Mouse (Mus musculus): ENCODE data around the gene Rnf216. TPM values are rescaled to one million over a fixed set of nuclear protein-coding genes. Genes with fewer than 3 reads are reported as not detected.
"Not testable (repeated sequence)": the region's sequence is repeated elsewhere in the genome, so short reads cannot be mapped to it uniquely, and the experiment has no call there.

Rnf216 gene
- 33.5 and 37.6 TPM in 2 replicates for polyA plus RNA-seq (2015; fragmentation: Nextera tagmentation; extraction: Ambion mirVana)

DNA sequence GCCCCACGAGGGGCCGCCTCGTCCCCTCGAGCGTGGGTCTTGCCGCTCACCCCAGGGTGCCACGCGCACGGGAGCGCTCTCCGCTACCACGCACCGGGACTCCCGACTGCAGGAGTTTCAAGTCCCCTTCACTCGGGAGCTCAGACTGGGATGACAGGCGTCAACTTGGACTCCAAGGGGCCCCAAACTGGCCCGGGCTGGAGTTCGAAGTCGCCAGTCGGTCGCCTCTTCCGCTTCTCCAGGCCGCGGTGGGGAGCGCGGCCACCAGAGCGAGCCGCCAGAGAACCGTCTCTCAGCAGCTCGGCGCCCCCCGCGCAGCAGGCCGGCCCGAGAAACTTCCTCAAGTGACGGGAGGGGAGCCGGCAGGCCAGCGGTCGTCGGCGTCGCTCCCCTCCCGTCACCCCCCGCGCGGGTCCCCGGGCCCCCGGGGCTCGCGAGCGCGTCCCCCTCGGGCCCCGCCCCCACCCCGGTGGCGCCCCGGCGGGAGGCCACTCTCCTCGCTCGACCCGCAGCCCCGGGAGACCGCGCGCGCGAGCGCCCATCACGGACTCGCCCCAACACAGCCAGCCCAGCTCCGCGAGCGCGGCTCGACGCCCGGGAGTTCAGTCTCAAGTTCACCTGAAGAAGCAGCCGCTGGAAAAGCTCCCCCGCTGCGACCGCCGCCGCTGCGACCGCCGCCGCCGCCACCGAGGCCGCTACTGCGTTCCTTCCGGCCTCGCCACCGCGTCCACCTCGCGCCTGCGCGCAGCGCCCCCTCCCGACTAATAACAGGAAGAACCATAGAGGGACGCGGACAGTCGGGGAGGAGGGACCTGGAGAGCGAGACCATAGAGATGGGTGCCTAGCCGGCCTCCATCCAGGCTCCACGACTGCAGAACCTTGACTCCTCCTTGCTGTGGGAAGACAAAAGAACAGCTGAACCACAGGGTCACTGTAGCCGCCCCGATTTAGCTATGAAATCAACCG is at the start of gene Rnf216:
Rnf216 (minus strand) TSS at position 714 of the 966 bp plus-strand sequence.
- no peaks in the 10 kb centered on the region for H3K27me3 ChIP-seq
- H3K9ac ChIP-seq, result peak within 1 kb of the TSS; percentile 81
- no peaks in the 10 kb centered on the region for H3K36me3 ChIP-seq
- H3K4me2 ChIP-seq, result peak within 1 kb of the TSS; percentile 68
- WGBS, result under 1% methylated on average over 97 of the region's 110 CpGs
- H3K4me1 ChIP-seq, result peaks cover 10% of the 10 kb centered on the region
- H3K4me3 ChIP-seq, result peak within 1 kb of the TSS; percentile 70
- no peaks in the 10 kb centered on the region for H3K9me3 ChIP-seq
- ATAC-seq (ENCODE audit: borderline replicate concordance, extremely low read depth, low FRiP score, low TSS enrichment), result peak; percentile 94
- H3K27ac ChIP-seq, result peak within 1 kb of the TSS; percentile 95

DNA sequence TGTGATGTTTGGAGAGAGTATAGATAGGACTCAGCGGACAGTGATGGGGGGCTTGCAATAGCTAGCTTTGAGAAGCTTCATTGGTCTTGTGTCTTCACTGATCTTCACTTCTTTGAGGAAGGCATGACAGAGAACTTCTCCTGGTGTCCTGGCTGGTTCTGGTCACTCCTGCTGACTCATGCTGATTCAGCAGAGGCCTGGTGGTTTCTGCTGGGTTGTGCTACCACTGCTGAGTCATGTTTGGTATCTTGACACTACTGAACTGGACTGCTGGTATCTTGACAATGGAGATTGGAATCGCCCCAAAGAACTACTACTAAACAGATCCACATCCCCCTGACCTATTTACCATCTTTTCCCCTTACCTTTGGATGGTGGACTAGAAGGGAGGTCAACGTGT is 42.7 kb upstream of the Rnf216 start:
- Histone ChIP-seq H3K4me2 (no peak overlapping the region), H3K36me3 (no peaks in the 10 kb centered on the region), H3K27ac (no peak overlapping the region), H3K9ac (no peak overlapping the region), H3K27me3 (peaks cover 38% of the 10 kb centered on the region), H3K4me1 (no peaks in the 10 kb centered on the region), H3K4me3 (no peak overlapping the region), H3K9me3 (no peaks in the 10 kb centered on the region)
- no peak for ATAC-seq (ENCODE audit: borderline replicate concordance, extremely low read depth, low FRiP score, low TSS enrichment)
- 86% methylated on average over 3 of the region's 3 CpGs for WGBS

DNA sequence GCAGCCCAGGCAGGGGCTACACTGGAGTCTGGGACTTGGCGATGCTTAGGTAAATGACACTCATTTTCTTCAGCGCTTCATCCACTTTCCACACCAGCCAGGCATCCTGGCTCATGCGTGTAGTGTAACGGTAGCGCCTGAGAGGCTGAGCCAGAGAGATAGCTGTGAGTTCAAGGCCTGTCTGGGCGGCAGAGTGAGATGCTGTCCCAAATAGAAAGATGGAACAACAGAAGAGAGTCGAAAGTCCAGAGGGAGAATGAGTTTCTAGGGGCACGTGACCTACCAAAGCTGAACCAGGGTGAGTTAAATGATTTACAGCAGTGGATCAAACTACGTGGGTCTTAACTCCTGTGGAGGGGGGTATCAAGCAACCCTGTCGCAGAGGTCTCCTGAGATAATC is 41.0 kb upstream of the Rnf216 start:
- H3K4me2 ChIP-seq, result no peak overlapping the region
- no peaks in the 10 kb centered on the region for H3K4me1 ChIP-seq
- H3K4me3 ChIP-seq, result no peak overlapping the region
- no peaks in the 10 kb centered on the region for H3K9me3 ChIP-seq
- no peak overlapping the region for H3K27ac ChIP-seq
- H3K36me3 ChIP-seq, result no peaks in the 10 kb centered on the region
- WGBS, result 76% methylated on average over 10 of the region's 10 CpGs
- H3K27me3 ChIP-seq, result peaks cover 26% of the 10 kb centered on the region
- ATAC-seq (ENCODE audit: borderline replicate concordance, extremely low read depth, low FRiP score, low TSS enrichment), result no peak
- no peak overlapping the region for H3K9ac ChIP-seq

DNA sequence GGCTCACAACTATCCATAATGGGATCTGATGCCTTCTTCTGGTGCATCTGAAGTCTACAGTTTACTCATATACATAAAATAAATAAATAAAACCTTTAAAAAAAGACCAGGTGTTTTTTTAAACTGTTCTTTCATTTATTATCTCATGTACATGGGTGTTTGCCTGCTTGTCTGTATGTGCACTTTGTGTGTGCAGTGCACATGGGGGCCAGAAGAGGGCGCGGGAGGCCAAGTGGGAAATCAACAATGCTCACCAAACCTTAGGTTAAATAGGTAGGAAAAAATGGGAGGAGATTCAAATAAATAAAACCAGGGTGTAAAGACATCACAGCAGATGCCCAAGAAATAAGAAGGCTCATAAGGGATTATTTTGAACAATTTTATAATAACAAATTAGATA is 37.2 kb upstream of the Rnf216 start:
- Histone ChIP-seq H3K27me3 (no peaks in the 10 kb centered on the region), H3K36me3 (no peaks in the 10 kb centered on the region), H3K27ac (no peak overlapping the region), H3K4me2 (no peak overlapping the region), H3K4me3 (no peak overlapping the region), H3K9me3 (no peaks in the 10 kb centered on the region), H3K4me1 (no peaks in the 10 kb centered on the region), H3K9ac (no peak overlapping the region)
- WGBS, result 84% methylated on average over 2 of the region's 2 CpGs
- ATAC-seq (ENCODE audit: borderline replicate concordance, extremely low read depth, low FRiP score, low TSS enrichment), result no peak

DNA sequence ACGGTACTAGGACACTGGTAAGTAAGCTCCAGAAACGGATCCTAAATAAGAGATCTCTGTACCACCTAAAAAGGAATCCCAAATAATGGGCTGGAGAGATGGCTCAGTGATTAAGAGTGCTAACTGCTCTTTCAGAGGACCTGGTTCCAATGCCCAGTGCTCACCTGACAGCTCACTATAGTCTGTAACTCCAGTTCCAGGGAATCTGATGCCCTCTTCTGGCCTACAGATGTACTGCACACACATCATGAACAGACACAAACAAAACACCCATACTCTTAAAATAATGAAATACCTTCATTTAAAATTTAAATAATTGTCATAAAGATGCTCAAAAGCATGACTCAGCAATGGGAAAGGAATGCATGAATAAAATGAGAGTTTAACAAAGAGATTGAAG is 36.7 kb upstream of the Rnf216 start:
- no peak for ATAC-seq (ENCODE audit: borderline replicate concordance, extremely low read depth, low FRiP score, low TSS enrichment)
- Histone ChIP-seq H3K27me3 (no peaks in the 10 kb centered on the region), H3K9ac (no peak overlapping the region), H3K27ac (no peak overlapping the region), H3K9me3 (no peaks in the 10 kb centered on the region), H3K4me1 (no peaks in the 10 kb centered on the region), H3K4me2 (no peak overlapping the region), H3K4me3 (no peak overlapping the region), H3K36me3 (no peaks in the 10 kb centered on the region)
- WGBS, result 90% methylated on average over 2 of the region's 2 CpGs

DNA sequence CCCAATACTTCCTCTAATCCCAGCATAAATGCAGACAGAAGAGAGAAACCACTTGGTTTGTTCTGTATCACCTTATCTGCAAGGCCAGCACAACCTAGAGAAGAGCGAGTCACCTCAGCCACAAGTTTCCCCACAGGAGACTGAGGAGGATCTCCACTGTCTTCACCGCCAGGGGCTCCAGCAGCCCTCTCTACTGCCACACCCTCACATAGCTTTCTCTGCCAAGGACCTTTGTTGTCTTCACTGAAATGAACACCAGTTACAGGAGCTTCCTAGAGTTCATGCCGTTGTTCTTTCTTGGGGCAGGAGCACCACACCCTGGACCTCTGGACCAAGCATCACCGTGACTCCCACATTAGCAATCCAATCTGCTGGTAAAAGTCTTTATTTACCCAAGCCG is 35.9 kb upstream of the Rnf216 start:
- no peaks in the 10 kb centered on the region for H3K27me3 ChIP-seq
- no peak overlapping the region for H3K9ac ChIP-seq
- 84% methylated on average over 5 of the region's 5 CpGs for WGBS
- H3K4me1 ChIP-seq, result no peaks in the 10 kb centered on the region
- H3K9me3 ChIP-seq, result no peaks in the 10 kb centered on the region
- ATAC-seq (ENCODE audit: borderline replicate concordance, extremely low read depth, low FRiP score, low TSS enrichment), result no peak
- no peak overlapping the region for H3K4me3 ChIP-seq
- no peaks in the 10 kb centered on the region for H3K36me3 ChIP-seq
- H3K4me2 ChIP-seq, result no peak overlapping the region
- no peak overlapping the region for H3K27ac ChIP-seq

DNA sequence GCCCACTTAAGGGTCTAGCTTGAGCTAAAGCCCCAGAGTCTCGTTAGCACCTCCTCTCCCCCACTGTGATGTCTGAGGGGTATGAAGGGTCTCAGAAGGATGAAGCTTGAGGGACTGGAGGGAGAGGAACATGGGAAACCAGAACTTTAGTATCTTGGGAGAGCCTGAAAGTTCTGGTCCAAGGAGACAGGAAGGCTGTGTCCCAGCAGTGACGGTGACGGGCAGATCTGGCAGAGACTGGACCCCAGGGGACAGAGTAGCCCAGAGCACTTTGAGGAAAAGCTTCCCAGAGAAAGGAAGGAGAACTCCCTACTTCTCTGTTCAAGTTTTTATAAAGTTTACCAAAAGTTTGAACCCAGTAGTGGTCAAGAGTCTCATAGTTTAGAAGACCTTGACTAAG is 34.7 kb upstream of the Rnf216 start, which contains the start of gene Olfr718-ps1:
Olfr718-ps1 (minus strand) TSS at position 101 of the 400 bp plus-strand sequence.
- Histone ChIP-seq H3K9me3 (no peaks in the 10 kb centered on the region), H3K27ac (no peak within 1 kb of the TSS), H3K4me1 (no peaks in the 10 kb centered on the region), H3K36me3 (no peaks in the 10 kb centered on the region), H3K9ac (no peak within 1 kb of the TSS), H3K4me3 (no peak within 1 kb of the TSS), H3K4me2 (no peak within 1 kb of the TSS), H3K27me3 (no peaks in the 10 kb centered on the region)
- 59% methylated on average over 3 of the region's 3 CpGs for WGBS
- no peak for ATAC-seq (ENCODE audit: borderline replicate concordance, extremely low read depth, low FRiP score, low TSS enrichment)

DNA sequence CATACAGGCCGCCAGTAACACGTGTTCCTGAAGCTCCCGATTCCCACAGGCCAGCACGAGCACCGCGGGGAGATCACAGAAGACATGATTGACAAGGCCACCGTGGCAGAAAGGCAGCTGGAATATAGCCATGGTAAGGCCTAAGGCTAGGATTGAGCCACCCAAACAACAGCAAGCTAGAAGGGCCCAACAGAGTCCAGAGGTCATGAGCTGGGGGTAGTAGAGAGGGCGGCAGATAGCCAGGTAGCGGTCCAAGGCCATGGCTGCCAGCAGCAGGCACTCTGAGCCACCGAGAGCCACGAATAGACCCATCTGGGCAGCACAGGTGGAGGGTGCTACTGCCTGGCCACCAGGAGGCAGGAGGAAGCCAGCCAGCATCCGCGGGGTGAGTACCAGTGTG is 24.8 kb upstream of the Rnf216 start:
- Histone ChIP-seq H3K4me3 (no peak overlapping the region), H3K27me3 (no peaks in the 10 kb centered on the region), H3K36me3 (no peaks in the 10 kb centered on the region), H3K4me2 (no peak overlapping the region), H3K4me1 (no peaks in the 10 kb centered on the region), H3K9ac (no peak overlapping the region), H3K27ac (no peak overlapping the region), H3K9me3 (no peaks in the 10 kb centered on the region)
- WGBS, result 84% methylated on average over 13 of the region's 13 CpGs
- ATAC-seq (ENCODE audit: borderline replicate concordance, extremely low read depth, low FRiP score, low TSS enrichment), result no peak

DNA sequence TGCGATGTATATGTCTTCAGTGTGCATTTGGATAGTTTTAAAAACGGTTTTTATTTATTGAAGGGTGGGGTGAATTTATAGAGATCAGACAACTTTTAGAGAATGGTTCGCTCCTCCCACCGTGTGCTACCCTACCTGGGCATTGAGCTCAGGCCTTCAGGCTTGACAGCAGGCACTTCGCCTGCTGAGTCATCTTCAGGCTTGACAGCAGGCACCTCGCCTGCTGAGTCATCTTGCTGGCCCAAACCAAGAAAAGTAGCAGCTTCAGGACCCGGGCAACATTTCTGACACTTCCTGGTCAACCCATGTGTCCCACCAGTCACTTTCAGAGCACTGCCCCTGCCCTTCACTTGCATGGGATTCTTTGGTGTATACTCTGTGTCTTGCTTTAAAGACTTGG is 22.2 kb upstream of the Rnf216 start:
- H3K4me2 ChIP-seq, result no peak overlapping the region
- no peak overlapping the region for H3K9ac ChIP-seq
- H3K4me1 ChIP-seq, result no peaks in the 10 kb centered on the region
- WGBS, result 89% methylated on average over 7 of the region's 7 CpGs
- H3K36me3 ChIP-seq, result no peaks in the 10 kb centered on the region
- ATAC-seq (ENCODE audit: borderline replicate concordance, extremely low read depth, low FRiP score, low TSS enrichment), result no peak
- no peak overlapping the region for H3K27ac ChIP-seq
- H3K9me3 ChIP-seq, result no peaks in the 10 kb centered on the region
- no peak overlapping the region for H3K4me3 ChIP-seq
- no peaks in the 10 kb centered on the region for H3K27me3 ChIP-seq

DNA sequence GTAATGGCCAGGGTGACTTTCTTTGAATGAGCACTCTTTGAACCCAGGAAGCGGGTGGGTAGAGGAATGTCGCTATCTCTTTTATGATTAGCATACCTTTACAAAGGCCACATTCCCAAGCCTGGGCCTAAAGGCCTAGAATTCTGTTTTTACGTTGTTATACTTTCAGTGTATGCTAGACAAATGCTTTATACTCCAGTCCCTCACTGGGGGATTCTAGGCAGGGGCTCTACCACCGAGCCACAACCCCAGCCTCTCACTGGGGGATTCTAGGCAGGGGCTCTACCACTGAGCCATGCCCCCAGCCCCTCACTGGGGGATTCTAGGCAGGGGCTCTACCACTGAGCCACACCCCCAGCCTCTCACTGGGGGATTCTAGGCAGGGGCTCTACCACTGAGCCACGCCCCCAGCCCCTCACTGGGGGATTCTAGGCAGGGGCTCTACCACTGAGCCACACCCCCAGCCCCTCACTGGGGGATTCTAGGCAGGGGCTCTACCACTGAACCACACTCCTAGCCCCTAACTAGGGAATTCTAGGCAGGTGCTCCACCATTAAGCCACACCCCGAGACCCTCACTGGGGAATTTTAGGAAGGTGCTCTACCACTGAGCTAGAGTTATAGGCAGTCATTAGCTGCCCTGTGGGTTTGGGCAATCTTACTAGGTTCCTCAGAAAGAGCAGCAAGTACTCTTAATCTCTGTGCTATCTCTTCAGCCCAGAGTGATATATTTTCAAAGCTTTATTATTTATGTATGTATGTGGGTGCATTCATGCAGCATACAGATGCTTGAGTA is 21.6 kb upstream of the Rnf216 start:
- not testable (repeated sequence) for H3K9me3 ChIP-seq; H3K4me1 ChIP-seq; H3K27me3 ChIP-seq; H3K36me3 ChIP-seq; H3K4me3 ChIP-seq; H3K9ac ChIP-seq; H3K4me2 ChIP-seq; ATAC-seq (ENCODE audit: borderline replicate concordance, extremely low read depth, low FRiP score, low TSS enrichment); H3K27ac ChIP-seq
- whole genome bisulfite sequencing, result 82% methylated on average over 4 of the region's 6 CpGs

DNA sequence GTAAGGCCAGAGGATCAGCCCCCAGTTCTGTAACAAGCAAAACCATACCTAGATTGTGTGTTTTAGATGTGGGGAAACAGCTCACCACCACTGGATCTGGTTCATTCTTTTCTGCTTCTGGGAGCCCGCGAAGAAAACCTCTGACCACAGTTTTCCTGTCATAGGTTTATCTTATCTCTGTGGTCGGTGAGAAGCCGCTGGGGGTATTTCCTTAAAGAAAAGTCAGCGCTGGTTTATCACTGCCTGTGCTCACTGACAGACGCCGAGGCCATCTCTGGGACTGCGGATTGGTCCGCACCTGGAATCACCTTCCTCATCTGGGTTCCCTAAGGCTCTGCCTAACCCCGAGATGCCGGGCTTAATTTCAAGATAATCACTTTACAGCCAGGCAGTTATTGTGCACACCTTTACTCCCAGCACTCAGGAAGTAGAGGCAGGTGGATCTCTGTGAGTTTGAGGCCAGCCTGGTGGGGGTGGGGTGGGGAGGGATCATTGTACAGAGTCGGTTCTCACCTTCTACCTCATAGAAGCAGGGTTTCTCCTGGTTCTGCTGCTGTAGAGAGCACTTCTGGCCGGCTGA is 20.2 kb upstream of the Rnf216 start:
- H3K4me3 ChIP-seq, result no peak overlapping the region
- H3K36me3 ChIP-seq, result no peaks in the 10 kb centered on the region
- no peak overlapping the region for H3K9ac ChIP-seq
- H3K4me2 ChIP-seq, result no peak overlapping the region
- no peaks in the 10 kb centered on the region for H3K4me1 ChIP-seq
- H3K27ac ChIP-seq, result no peak overlapping the region
- H3K9me3 ChIP-seq, result no peaks in the 10 kb centered on the region
- H3K27me3 ChIP-seq, result no peaks in the 10 kb centered on the region
- 49% methylated on average over 13 of the region's 13 CpGs for WGBS
- no peak for ATAC-seq (ENCODE audit: borderline replicate concordance, extremely low read depth, low FRiP score, low TSS enrichment)

DNA sequence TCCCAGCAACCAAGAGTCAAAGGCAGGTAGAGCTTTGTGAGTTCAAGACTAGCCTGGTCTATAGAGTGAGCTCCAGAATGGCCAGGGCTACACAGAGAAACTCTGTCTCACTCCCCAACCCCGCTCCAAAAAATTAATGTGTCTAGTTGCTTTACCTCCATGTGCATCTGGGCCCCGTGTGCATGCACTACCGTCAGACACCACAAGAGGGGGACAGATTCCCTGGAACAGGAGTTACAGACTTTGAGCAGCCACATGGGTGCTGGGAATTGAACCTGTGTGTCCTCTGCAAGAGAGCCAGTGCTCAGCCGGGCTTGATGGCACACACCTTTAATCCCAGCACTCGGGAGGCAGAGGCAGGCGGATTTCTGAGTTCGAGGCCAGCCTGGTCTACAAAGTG is 17.5 kb upstream of the Rnf216 start:
- no peaks in the 10 kb centered on the region for H3K27me3 ChIP-seq
- no peaks in the 10 kb centered on the region for H3K9me3 ChIP-seq
- ATAC-seq (ENCODE audit: borderline replicate concordance, extremely low read depth, low FRiP score, low TSS enrichment), result no peak
- WGBS, result 92% methylated on average over 7 of the region's 7 CpGs
- H3K4me1 ChIP-seq, result no peaks in the 10 kb centered on the region
- no peak overlapping the region for H3K4me3 ChIP-seq
- H3K9ac ChIP-seq, result no peak overlapping the region
- H3K36me3 ChIP-seq, result no peaks in the 10 kb centered on the region
- no peak overlapping the region for H3K4me2 ChIP-seq
- no peak overlapping the region for H3K27ac ChIP-seq

All from lung, embryonic 15.5 days (tissue).